Mouse (Mus musculus) forebrain, embryonic 16.5 days (tissue): ENCODE results near the gene Mrvi1. TPM values are rescaled to one million over a fixed set of nuclear protein-coding genes. Genes with fewer than 3 reads are reported as not detected.

Source experiments
- ATAC-seq: fragments of 200-750 bp; cut with Nextera tagmentation; 2 replicates; pipeline ENCODE4 v1.8.0; 2017; ENCODE audit warnings: mild to moderate bottlenecking, moderate library complexity
- H3K27ac ChIP-seq: fragments of 300-500 bp; sonication (generic); 2 replicates; pipeline ENCODE4 v1.5.1; 2014; ENCODE audit warnings: low read length, control low read depth
- H3K27me3 ChIP-seq: fragments of 300-500 bp; sonication (generic); replicated peaks from 2 replicates; pipeline ENCODE4 v1.6.1; 2014; ENCODE audit warnings: low read length; ENCODE audit not compliant: control insufficient read depth, insufficient read depth
- H3K36me3 ChIP-seq: fragments of 300-500 bp; sonication (generic); 2 replicates; pipeline ENCODE4 v1.6.1; 2014; ENCODE audit not compliant: control insufficient read depth, insufficient read depth
- H3K4me1 ChIP-seq: fragments of 300-500 bp; sonication (generic); replicated peaks from 2 replicates; pipeline ENCODE4 v1.6.1; 2014; ENCODE audit warnings: low read length; ENCODE audit not compliant: control insufficient read depth, insufficient read depth
- H3K4me2 ChIP-seq: fragments of 300-500 bp; sonication (generic); 2 replicates; pipeline ENCODE4 v1.6.1; 2014; ENCODE audit warnings: mild to moderate bottlenecking, low read length, control low read depth
- H3K4me3 ChIP-seq: fragments of 300-500 bp; sonication (generic); replicated peaks from 2 replicates; pipeline ENCODE4 v1.5.1; 2014; ENCODE audit warnings: mild to moderate bottlenecking, low read length, control low read depth
- H3K9ac ChIP-seq: fragments of 300-500 bp; sonication (generic); replicated peaks from 2 replicates; pipeline ENCODE4 v1.6.1; 2014; ENCODE audit warnings: low read depth, low read length, control low read depth
- H3K9me3 ChIP-seq: fragments of 300-500 bp; sonication (generic); 2 replicates; pipeline ENCODE4 v1.6.1; 2016; ENCODE audit warnings: low read length; ENCODE audit not compliant: control insufficient read depth
- WGBS: fragments of 180-500 bp; shearing (Covaris S2); extraction: QIAGEN DNeasy Blood & Tissue Kit; methylation state at CpG from one replicate; pipeline ENCODE4 v1.1.7; 2014; 5-methylcytosine and 5-hydroxymethylcytosine counted together
- polyA plus RNA-seq: library from polyadenylated mRNA; unstranded; fragments of >200 nt; fragmentation: Nextera tagmentation; extraction: Ambion mirVana; gene quantifications from 2 replicates; pipeline ENCODE4 v1.2.1, GENCODE M21; 2015

Mrvi1 gene
- polyA plus RNA-seq, 1 experiment from 2014 or later, result 0.60 TPM

GRCm38 (mm10) chr7:110926562-110926961 is 55.7 kb downstream of the Mrvi1 start:
- Histone ChIP-seq H3K4me2 (no peak overlapping the region), H3K9ac (no peak overlapping the region), H3K27ac (no peak overlapping the region), H3K4me1 (no peaks in the 10 kb centered on the region), H3K4me3 (no peak overlapping the region), H3K27me3 (no peaks in the 10 kb centered on the region), H3K36me3 (no peaks in the 10 kb centered on the region), H3K9me3 (no peaks in the 10 kb centered on the region)
- ATAC-seq, result no peak
- 84% methylated on average over 4 of the region's 4 CpGs for WGBS

- Histone ChIP-seq H3K4me1 (no peaks in the 10 kb centered on the region), H3K27ac (no peak overlapping the region), H3K9ac (no peak overlapping the region), H3K36me3 (no peaks in the 10 kb centered on the region), H3K9me3 (no peaks in the 10 kb centered on the region), H3K27me3 (no peaks in the 10 kb centered on the region), H3K4me2 (no peak overlapping the region), H3K4me3 (no peak overlapping the region)
- no peak for ATAC-seq
- 84% methylated on average over 19 of the region's 19 CpGs for WGBS
Observed at GRCm38 (mm10) chr7:110920331-110921261, 61.7 kb downstream of the Mrvi1 start.

GRCm38 (mm10) chr7:110919721-110920120 is 62.5 kb downstream of the Mrvi1 start:
- WGBS, result 70% methylated on average over 3 of the region's 3 CpGs
- Histone ChIP-seq H3K27ac (no peak overlapping the region), H3K9me3 (no peaks in the 10 kb centered on the region), H3K4me3 (no peak overlapping the region), H3K27me3 (no peaks in the 10 kb centered on the region), H3K4me2 (no peak overlapping the region), H3K36me3 (no peaks in the 10 kb centered on the region), H3K4me1 (no peaks in the 10 kb centered on the region), H3K9ac (no peak overlapping the region)
- ATAC-seq, result no peak

- no peaks in the 10 kb centered on the region for H3K36me3 ChIP-seq
- H3K9ac ChIP-seq, result no peak overlapping the region
- 89% methylated on average over 7 of the region's 7 CpGs for WGBS
- no peak overlapping the region for H3K4me2 ChIP-seq
- H3K27ac ChIP-seq, result no peak overlapping the region
- H3K9me3 ChIP-seq, result no peaks in the 10 kb centered on the region
- ATAC-seq, result no peak
- H3K4me3 ChIP-seq, result no peak overlapping the region
- H3K4me1 ChIP-seq, result no peaks in the 10 kb centered on the region
- H3K27me3 ChIP-seq, result no peaks in the 10 kb centered on the region
Observed at GRCm38 (mm10) chr7:110915913-110916312, 66.3 kb downstream of the Mrvi1 start.

- no peak overlapping the region for H3K4me2 ChIP-seq
- no peak for ATAC-seq
- WGBS, result 91% methylated on average over 3 of the region's 3 CpGs
Observed at GRCm38 (mm10) chr7:110914531-110914930, 67.7 kb downstream of the Mrvi1 start.

DNA sequence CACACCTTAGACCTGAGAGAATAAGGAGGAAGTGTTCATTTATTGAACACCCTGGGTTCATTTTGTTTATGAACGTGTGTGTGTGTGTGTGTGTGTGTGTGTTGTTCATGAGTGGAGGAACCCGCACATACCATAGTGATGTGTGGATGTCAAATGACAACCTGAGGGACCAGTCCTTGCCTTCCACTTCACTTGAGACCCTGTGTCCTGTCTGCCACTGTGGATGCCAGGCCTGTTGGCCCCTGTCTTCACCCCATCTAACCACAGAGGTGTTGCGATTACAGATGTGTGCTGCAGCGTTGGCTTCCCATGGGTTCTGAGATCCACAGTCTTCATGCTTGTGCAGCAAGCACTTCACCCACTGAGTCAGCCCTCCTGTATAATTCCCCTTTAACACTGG is 68.5 kb downstream of the Mrvi1 start:
- H3K9ac ChIP-seq, result no peak overlapping the region
- no peak overlapping the region for H3K4me2 ChIP-seq
- H3K4me1 ChIP-seq, result no peaks in the 10 kb centered on the region
- no peak for ATAC-seq
- H3K9me3 ChIP-seq, result no peaks in the 10 kb centered on the region
- no peaks in the 10 kb centered on the region for H3K36me3 ChIP-seq
- no peak overlapping the region for H3K27ac ChIP-seq
- H3K27me3 ChIP-seq, result no peaks in the 10 kb centered on the region
- WGBS, result 97% methylated on average over 4 of the region's 4 CpGs
- H3K4me3 ChIP-seq, result no peak overlapping the region

More at GRCm38 (mm10) chr7:110914531-110914930, 67.7 kb downstream of the Mrvi1 start:
- Histone ChIP-seq H3K36me3 (no peaks in the 10 kb centered on the region), H3K4me3 (no peak overlapping the region), H3K4me1 (no peaks in the 10 kb centered on the region), H3K27me3 (no peaks in the 10 kb centered on the region), H3K9ac (no peak overlapping the region), H3K9me3 (no peaks in the 10 kb centered on the region), H3K27ac (no peak overlapping the region)

DNA sequence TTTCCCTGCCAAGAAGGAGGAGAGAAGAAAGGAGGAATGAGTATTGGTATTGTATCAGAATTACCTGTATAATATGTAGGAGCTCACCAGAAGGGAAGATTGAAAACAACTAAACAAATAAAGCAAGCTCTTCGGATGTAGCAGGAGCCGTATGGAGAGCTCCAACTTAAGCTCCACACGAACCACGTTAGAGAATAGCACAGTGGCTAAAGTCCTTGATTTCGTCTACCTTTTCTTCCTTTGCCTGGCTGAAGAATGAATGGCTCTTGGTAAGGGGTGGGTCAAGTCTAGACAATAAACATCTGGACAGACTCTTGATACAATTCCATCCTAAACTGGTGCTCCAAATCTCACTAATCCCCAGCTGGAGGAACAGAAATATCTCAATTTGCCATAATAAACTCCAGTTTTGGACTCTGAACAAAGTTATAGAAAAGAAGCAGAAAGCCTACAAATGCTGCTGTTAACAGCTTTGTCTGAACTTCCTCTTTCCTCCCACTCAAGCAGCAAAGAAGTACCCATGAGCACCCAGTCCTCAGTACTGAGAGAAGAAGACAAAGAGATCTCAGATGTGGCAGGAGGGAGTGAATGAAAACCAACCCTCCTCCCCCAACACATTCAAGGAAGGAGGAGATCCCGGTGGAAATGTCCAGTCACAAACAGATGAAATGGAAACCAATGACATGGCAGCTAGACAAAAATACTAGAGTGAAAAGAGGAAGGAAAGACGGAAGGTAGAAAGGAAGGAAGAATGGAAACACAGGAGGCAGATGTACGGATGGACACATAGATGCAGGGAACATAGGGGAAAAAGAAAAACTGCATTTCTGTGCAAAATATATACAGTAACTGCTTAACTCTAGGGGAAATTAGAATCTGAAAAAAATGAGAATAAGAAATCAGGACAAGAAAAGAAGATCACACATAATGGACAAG is 73.8 kb downstream of the Mrvi1 start:
- no peaks in the 10 kb centered on the region for H3K27me3 ChIP-seq
- no peaks in the 10 kb centered on the region for H3K9me3 ChIP-seq
- no peak overlapping the region for H3K9ac ChIP-seq
- ATAC-seq, result no peak
- H3K36me3 ChIP-seq, result no peaks in the 10 kb centered on the region
- no peak overlapping the region for H3K4me3 ChIP-seq
- no peak overlapping the region for H3K27ac ChIP-seq
- no peak overlapping the region for H3K4me2 ChIP-seq
- 75% methylated on average over 8 of the region's 8 CpGs for WGBS
- no peaks in the 10 kb centered on the region for H3K4me1 ChIP-seq

GRCm38 (mm10) chr7:110906566-110906965 is 75.7 kb downstream of the Mrvi1 start:
- no peaks in the 10 kb centered on the region for H3K27me3 ChIP-seq
- H3K9ac ChIP-seq, result no peak overlapping the region
- no peak overlapping the region for H3K4me3 ChIP-seq
- H3K36me3 ChIP-seq, result no peaks in the 10 kb centered on the region
- WGBS, result 86% methylated on average over 2 of the region's 2 CpGs
- no peak overlapping the region for H3K4me2 ChIP-seq
- no peaks in the 10 kb centered on the region for H3K9me3 ChIP-seq
- no peak overlapping the region for H3K27ac ChIP-seq
- ATAC-seq, result no peak
- no peaks in the 10 kb centered on the region for H3K4me1 ChIP-seq

GRCm38 (mm10) chr7:110903226-110903625 is 79.0 kb downstream of the Mrvi1 start:
- no peaks in the 10 kb centered on the region for H3K9me3 ChIP-seq
- 93% methylated on average over 7 of the region's 7 CpGs for WGBS
- H3K9ac ChIP-seq, result no peak overlapping the region
- H3K4me3 ChIP-seq, result no peak overlapping the region
- no peaks in the 10 kb centered on the region for H3K4me1 ChIP-seq
- no peak overlapping the region for H3K27ac ChIP-seq
- H3K27me3 ChIP-seq, result no peaks in the 10 kb centered on the region
- no peaks in the 10 kb centered on the region for H3K36me3 ChIP-seq
- no peak for ATAC-seq
- no peak overlapping the region for H3K4me2 ChIP-seq
